Mouse (Mus musculus): ENCODE measurements around the gene Mydgf. TPM values are rescaled to one million over a fixed set of nuclear protein-coding genes. Genes with fewer than 3 reads are reported as not detected.

Mydgf gene
- polyA plus RNA-seq, 1 experiment from 2014 or later = 111 TPM

DNA sequence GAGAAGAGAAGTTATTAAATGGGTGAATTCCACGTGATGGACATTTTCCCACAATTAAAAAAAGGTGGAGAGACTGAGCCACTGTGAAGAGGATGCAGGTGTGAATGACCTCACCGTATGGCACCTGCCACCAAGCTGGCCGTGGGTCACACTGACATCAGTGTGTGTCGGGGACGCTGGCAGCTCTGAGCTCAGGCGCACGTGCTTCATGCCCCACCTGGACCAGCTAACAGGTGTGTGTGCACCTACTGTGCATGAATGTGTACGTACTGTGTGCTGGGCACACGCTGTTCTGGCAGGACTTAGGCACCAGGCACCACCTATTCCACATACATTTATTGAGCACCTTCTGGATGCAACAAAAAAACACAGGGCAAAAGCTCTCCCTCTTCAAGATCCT, 39.2 kb downstream of the Mydgf start:
- ATAC-seq (replicated peaks; ENCODE audit: low FRiP score, low TSS enrichment, low read depth) (no peak), DNase-seq (ENCODE audit: low spot score) (no peak)
- Histone ChIP-seq H3K9me3 (ENCODE audit: control insufficient read depth, low read length) (no peaks in the 10 kb centered on the region), H3K9ac (ENCODE audit: low read length) (no peak overlapping the region), H3K36me3 (ENCODE audit: control insufficient read depth, insufficient read depth, low read length) (no peaks in the 10 kb centered on the region), H3K27me3 (replicated peaks; ENCODE audit: control insufficient read depth, insufficient read depth, low read length) (peaks cover 72% of the 10 kb centered on the region), H3K4me3 (ENCODE audit: low read depth, low read length) (no peak overlapping the region), H3K4me1 (replicated peaks; ENCODE audit: control insufficient read depth, insufficient read depth, low read length) (peaks cover 12% of the 10 kb centered on the region), H3K27ac (ENCODE audit: low read depth) (no peak overlapping the region), H3K4me2 (ENCODE audit: low read length) (no peak overlapping the region)
- WGBS = 72% methylated on average over 9 of the region's 9 CpGs

- Histone ChIP-seq H3K4me1 (replicated peaks; ENCODE audit: control insufficient read depth, insufficient read depth, low read length) (peaks cover 19% of the 10 kb centered on the region), H3K27me3 (replicated peaks; ENCODE audit: control insufficient read depth, insufficient read depth, low read length) (peaks cover 63% of the 10 kb centered on the region), H3K4me3 (ENCODE audit: low read depth, low read length) (peak overlapping the region; percentile 34), H3K4me2 (ENCODE audit: low read length) (peak overlapping the region; percentile 55), H3K9ac (ENCODE audit: low read length) (0 out of 2 replicates have a peak overlapping the region, but pooled peaks have one; percentile 13), H3K36me3 (ENCODE audit: control insufficient read depth, insufficient read depth, low read length) (no peaks in the 10 kb centered on the region), H3K27ac (ENCODE audit: low read depth) (no peak overlapping the region), H3K9me3 (ENCODE audit: control insufficient read depth, low read length) (no peaks in the 10 kb centered on the region)
- WGBS = 2% methylated on average over 36 of the region's 47 CpGs
- no peak for DNase-seq (ENCODE audit: low spot score)
- ATAC-seq (replicated peaks; ENCODE audit: low FRiP score, low TSS enrichment, low read depth) = peak; percentile 38
Measured at GRCm38 (mm10) chr17:56141702-56142605, 41.8 kb downstream of the Mydgf start.

DNA sequence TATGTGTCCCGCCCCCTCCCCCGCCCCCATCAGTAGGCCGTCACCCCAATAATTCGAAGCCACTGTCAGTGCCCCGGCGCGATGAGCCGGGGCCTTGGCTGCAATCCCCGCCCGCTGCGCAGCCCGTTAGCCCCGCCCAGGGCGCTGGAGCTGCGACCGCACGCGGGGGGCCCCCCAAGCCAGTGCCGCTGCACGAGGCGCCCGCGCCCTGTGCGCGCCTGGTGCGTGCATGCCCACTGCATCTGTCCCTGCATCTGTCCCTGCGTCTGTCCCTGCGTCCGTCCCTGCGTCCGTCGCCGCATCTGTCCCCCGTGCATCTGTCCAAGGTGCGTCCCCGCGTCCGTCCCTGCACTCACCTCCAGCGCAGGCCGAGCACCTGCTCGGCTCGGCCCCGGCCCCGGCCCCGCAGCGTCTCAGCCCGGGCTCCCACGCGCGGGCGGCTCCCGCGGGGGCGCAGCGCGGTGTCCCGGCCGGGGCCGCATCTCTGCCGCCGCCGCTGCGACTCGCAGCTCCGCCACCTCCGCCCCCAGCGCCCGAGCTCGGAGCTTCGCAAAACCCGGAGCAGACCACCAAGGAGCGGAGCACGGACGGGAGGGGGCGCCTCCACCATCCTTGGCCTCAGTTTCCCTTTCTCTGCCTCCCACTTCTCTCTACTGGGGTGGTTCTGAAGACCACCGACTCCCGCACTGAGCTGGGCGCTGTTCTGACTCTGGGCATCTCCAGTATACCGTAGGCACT, 43.7 kb downstream of the Mydgf start, which contains the start of gene Sema6b:
Gene Sema6b (minus strand): TSS at position 486 of the 738 bp plus-strand sequence.
- H3K4me2 ChIP-seq (ENCODE audit: low read length) = peak within 1 kb of the TSS; percentile 98
- DNase-seq (ENCODE audit: low spot score) (peak; percentile 78), ATAC-seq (replicated peaks; ENCODE audit: low FRiP score, low TSS enrichment, low read depth) (peak; percentile 28; the same call in 1 of the 2 replicates)
- peak within 1 kb of the TSS; percentile 53 for H3K4me3 ChIP-seq (ENCODE audit: low read depth, low read length)
- H3K27ac ChIP-seq (ENCODE audit: low read depth) = no peak within 1 kb of the TSS
- WGBS = 1% methylated on average over 71 of the region's 79 CpGs
- peak within 1 kb of the TSS; percentile 37 for H3K9ac ChIP-seq (ENCODE audit: low read length)
- no peaks in the 10 kb centered on the region for H3K36me3 ChIP-seq (ENCODE audit: control insufficient read depth, insufficient read depth, low read length)
- H3K27me3 ChIP-seq (replicated peaks; ENCODE audit: control insufficient read depth, insufficient read depth, low read length) = peaks cover 55% of the 10 kb centered on the region
- H3K9me3 ChIP-seq (ENCODE audit: control insufficient read depth, low read length) = no peaks in the 10 kb centered on the region
- H3K4me1 ChIP-seq (replicated peaks; ENCODE audit: control insufficient read depth, insufficient read depth, low read length) = peaks cover 19% of the 10 kb centered on the region

DNA sequence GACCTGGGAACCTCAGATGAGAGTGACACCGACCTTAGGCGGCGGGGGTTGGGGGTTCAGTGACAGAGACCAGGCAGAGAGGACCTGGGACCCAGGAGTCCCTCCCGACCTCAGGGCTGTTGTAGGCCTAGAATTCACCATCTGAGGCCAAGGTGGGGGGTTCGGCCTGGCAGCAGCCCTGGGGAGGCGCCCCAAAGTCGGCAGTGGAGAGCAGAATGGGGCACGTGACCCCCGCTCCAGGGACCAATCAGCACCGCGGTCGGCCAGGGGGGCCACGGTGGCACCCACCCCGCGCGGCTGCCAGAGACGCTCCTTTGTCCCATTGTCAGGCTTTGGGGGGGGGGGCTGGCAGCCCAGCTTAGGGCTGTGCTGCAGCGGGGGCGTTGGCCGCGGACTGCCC, 44.4 kb downstream of the Mydgf start:
- ATAC-seq (replicated peaks; ENCODE audit: low FRiP score, low TSS enrichment, low read depth) = peak; percentile 1; the same call in 1 of the 2 replicates

GRCm38 (mm10) chr17:56137839-56138613, 45.7 kb downstream of the Mydgf start:
- no peak overlapping the region for H3K27ac ChIP-seq (ENCODE audit: low read depth)
- H3K9ac ChIP-seq (ENCODE audit: low read length) = no peak overlapping the region
- H3K9me3 ChIP-seq (ENCODE audit: control insufficient read depth, low read length) = no peaks in the 10 kb centered on the region
- H3K4me2 ChIP-seq (ENCODE audit: low read length) = peak overlapping the region; percentile 32
- ATAC-seq (replicated peaks; ENCODE audit: low FRiP score, low TSS enrichment, low read depth) = no peak
- 16% methylated on average over 25 of the region's 25 CpGs for WGBS
- no peak overlapping the region for H3K4me3 ChIP-seq (ENCODE audit: low read depth, low read length)
- peaks cover 49% of the 10 kb centered on the region for H3K27me3 ChIP-seq (replicated peaks; ENCODE audit: control insufficient read depth, insufficient read depth, low read length)
- peaks cover 33% of the 10 kb centered on the region for H3K4me1 ChIP-seq (replicated peaks; ENCODE audit: control insufficient read depth, insufficient read depth, low read length)
- no peak for DNase-seq (ENCODE audit: low spot score)
- H3K36me3 ChIP-seq (ENCODE audit: control insufficient read depth, insufficient read depth, low read length) = no peaks in the 10 kb centered on the region

More for the DNA sequence above, 44.4 kb downstream of the Mydgf start:
- Histone ChIP-seq H3K4me3 (ENCODE audit: low read depth, low read length) (peak overlapping the region; percentile 53), H3K9ac (ENCODE audit: low read length) (no peak overlapping the region), H3K4me1 (replicated peaks; ENCODE audit: control insufficient read depth, insufficient read depth, low read length) (peaks cover 22% of the 10 kb centered on the region), H3K36me3 (ENCODE audit: control insufficient read depth, insufficient read depth, low read length) (no peaks in the 10 kb centered on the region), H3K27ac (ENCODE audit: low read depth) (no peak overlapping the region), H3K4me2 (ENCODE audit: low read length) (peak overlapping the region; percentile 98), H3K27me3 (replicated peaks; ENCODE audit: control insufficient read depth, insufficient read depth, low read length) (peaks cover 55% of the 10 kb centered on the region), H3K9me3 (ENCODE audit: control insufficient read depth, low read length) (no peaks in the 10 kb centered on the region)
- DNase-seq (ENCODE audit: low spot score) = no peak
- WGBS = 11% methylated on average over 21 of the region's 21 CpGs

DNA sequence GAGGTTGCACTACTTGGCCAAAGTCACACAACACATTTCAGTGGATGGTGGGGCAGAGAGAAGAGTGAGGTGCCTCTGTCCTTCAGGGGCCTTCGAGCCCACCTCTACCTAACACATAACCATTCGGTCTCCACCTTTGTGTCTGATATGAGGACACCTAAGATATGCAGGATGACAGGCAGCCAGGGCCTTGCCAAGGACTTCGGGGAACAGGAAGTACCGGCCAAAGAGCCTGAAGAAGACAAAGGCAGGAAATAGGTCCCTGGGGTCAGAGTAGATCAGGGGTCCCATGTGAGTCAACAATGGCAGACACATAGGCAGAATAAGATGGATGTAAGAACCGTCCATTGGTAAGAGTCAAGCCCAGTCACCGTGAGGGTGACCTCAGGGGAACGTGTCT, 47.2 kb downstream of the Mydgf start:
- DNase-seq (ENCODE audit: low spot score) (no peak), ATAC-seq (replicated peaks; ENCODE audit: low FRiP score, low TSS enrichment, low read depth) (no peak)
- Histone ChIP-seq H3K27me3 (replicated peaks; ENCODE audit: control insufficient read depth, insufficient read depth, low read length) (peaks cover 35% of the 10 kb centered on the region), H3K4me3 (ENCODE audit: low read depth, low read length) (no peak overlapping the region), H3K9me3 (ENCODE audit: control insufficient read depth, low read length) (no peaks in the 10 kb centered on the region), H3K4me2 (ENCODE audit: low read length) (no peak overlapping the region), H3K9ac (ENCODE audit: low read length) (no peak overlapping the region), H3K36me3 (ENCODE audit: control insufficient read depth, insufficient read depth, low read length) (no peaks in the 10 kb centered on the region), H3K27ac (ENCODE audit: low read depth) (no peak overlapping the region), H3K4me1 (replicated peaks; ENCODE audit: control insufficient read depth, insufficient read depth, low read length) (peaks cover 24% of the 10 kb centered on the region)
- 84% methylated on average over 7 of the region's 7 CpGs for WGBS

- peaks cover 21% of the 10 kb centered on the region for H3K4me1 ChIP-seq (replicated peaks; ENCODE audit: control insufficient read depth, insufficient read depth, low read length)
- 0 out of 2 replicates have a peak overlapping the region, but pooled peaks have one; percentile 11 for H3K9ac ChIP-seq (ENCODE audit: low read length)
- H3K27ac ChIP-seq (ENCODE audit: low read depth) = no peak overlapping the region
- peak overlapping the region; percentile 26 for H3K4me3 ChIP-seq (ENCODE audit: low read depth, low read length)
- 2% methylated on average over 27 of the region's 27 CpGs for WGBS
- no peaks in the 10 kb centered on the region for H3K9me3 ChIP-seq (ENCODE audit: control insufficient read depth, low read length)
- H3K4me2 ChIP-seq (ENCODE audit: low read length) = peak overlapping the region; percentile 67
- DNase-seq (ENCODE audit: low spot score) = peak; percentile 79
- ATAC-seq (replicated peaks; ENCODE audit: low FRiP score, low TSS enrichment, low read depth) = peak; percentile 19
- peaks cover 14% of the 10 kb centered on the region for H3K27me3 ChIP-seq (replicated peaks; ENCODE audit: control insufficient read depth, insufficient read depth, low read length)
- no peaks in the 10 kb centered on the region for H3K36me3 ChIP-seq (ENCODE audit: control insufficient read depth, insufficient read depth, low read length)
Measured at GRCm38 (mm10) chr17:56134463-56134971, 49.2 kb downstream of the Mydgf start.

Measured in intestine, embryonic 14.5 days (tissue).